Mouse (Mus musculus): Measurements from ENCODE around the gene Itpr1. TPM values are rescaled to one million over a fixed set of nuclear protein-coding genes. Genes with fewer than 3 reads are reported as not detected.

The Itpr1 gene
- total RNA-seq, 2 experiments from 2014 or later: 10.1 to 14.0 TPM

DNA sequence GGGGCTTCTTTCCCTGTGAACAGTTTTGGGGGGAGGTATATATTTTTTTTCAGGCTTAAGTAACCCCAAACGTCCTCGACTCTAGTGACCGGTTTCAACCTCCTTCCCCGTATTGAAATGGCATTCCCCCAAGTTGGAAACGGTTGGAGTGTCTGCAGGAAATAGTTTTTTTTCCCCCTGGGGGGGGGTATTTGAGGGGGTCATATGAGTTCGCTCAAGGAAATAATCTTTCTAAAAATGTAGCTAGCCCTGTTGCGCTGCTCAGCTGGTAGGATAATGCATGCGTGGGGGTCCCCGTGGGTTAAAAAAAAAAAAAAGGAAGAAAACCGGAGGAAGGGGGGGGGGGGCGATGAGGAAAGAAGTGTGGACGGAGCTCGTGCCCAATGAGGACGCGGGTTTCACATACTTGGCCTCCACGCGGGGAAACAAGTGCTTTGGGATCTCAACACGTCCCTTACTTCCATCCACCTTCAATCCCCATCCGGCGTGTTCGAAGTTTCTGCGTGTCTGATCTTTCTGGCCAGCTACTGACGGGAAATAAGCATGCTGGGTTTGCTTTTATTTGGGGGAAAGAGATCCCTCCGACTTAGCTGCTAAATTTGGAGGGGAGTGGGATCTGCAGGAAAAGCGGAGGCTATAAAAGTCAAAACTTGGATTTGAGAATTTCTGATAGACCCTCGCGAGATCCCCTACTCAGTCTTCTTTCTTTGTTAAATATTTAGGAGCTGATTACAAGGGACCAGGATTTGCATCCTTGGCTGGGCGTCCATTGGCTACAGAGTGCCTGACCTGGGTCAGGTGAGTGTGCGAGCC, 791 bp downstream of the Itpr1 start:
- no peak for ATAC-seq (replicated peaks; ENCODE audit: low FRiP score, poor library complexity, severe bottlenecking)

GRCm38 (mm10) chr6:108214294-108214925, 1.5 kb downstream of the Itpr1 start:
- no peak for ATAC-seq (replicated peaks; ENCODE audit: low FRiP score, poor library complexity, severe bottlenecking)

DNA sequence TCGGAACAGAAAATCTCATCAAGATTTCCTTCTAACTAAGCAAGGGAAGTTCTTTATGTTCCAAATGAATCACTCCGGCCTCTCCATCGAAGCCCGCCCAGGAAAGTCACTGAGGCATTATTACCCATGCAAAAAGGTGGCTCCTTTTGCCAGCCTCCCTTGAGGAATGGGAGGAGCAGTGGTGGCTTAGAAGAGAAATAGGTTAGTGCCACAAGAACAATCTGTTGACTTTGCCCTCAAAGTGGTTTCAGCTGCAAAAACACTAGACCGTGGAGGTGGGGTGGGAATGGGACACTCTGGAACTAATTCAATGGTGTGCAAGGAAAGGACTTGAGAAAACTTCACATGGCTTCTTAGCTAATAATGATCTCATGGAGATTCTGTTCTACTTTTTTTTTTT, 3.2 kb downstream of the Itpr1 start:
- no peak for ATAC-seq (replicated peaks; ENCODE audit: low FRiP score, poor library complexity, severe bottlenecking)

- no peak for ATAC-seq (replicated peaks; ENCODE audit: low FRiP score, poor library complexity, severe bottlenecking)
These were observed 3.9 kb downstream of the Itpr1 start for GRCm38 (mm10) chr6:108216832-108217231.

GRCm38 (mm10) chr6:108217987-108218386, 5.1 kb downstream of the Itpr1 start:
- no peak for ATAC-seq (replicated peaks; ENCODE audit: low FRiP score, poor library complexity, severe bottlenecking)

DNA sequence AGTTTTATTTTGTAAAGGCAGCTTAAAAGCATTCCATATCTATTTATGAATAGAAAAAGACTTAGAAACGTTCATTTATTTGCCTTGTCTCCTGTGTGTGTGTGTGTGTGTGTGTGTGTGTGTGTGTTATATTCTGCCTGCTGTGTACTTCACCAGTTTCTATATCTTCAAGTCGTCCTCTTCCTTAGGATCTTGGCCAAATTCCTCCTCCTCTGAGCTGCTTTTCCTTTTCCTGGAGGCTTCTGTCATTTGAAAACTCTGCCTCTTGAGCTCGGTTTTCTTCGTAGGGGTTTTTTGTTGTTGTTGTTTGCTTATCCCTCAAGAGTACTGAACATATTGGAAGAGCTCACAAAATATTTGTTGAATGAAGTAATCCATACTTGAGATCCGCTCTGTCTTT, 9.5 kb downstream of the Itpr1 start:
- ATAC-seq (replicated peaks; ENCODE audit: low FRiP score, poor library complexity, severe bottlenecking): no peak

- ATAC-seq (replicated peaks; ENCODE audit: low FRiP score, poor library complexity, severe bottlenecking): no peak
These were observed 10.0 kb downstream of the Itpr1 start for GRCm38 (mm10) chr6:108222875-108223274.

DNA sequence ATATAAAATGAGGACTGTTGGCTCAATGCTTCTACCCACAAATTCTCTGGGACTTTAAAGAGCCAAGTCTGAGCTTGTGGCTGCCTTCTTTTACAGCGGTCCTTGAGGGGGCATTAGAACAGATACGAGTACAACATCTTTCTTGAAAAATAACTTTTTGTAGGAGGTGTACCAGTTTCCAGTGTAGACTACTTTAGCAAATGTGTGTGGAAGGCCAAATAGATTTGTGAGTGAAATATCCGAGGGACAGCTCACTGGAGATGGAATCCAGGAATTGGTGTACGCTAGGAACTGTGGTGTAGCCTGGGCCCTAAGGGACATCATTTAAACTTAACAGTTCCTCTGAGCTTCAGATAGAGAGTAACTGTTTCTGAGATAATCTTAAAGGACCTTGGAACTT, 11.5 kb downstream of the Itpr1 start:
- no peak for ATAC-seq (replicated peaks; ENCODE audit: low FRiP score, poor library complexity, severe bottlenecking)

- ATAC-seq (replicated peaks; ENCODE audit: low FRiP score, poor library complexity, severe bottlenecking): no peak
These were observed 12.1 kb downstream of the Itpr1 start for GRCm38 (mm10) chr6:108225027-108225426.

- ATAC-seq (replicated peaks; ENCODE audit: low FRiP score, poor library complexity, severe bottlenecking): no peak
These were observed 13.3 kb downstream of the Itpr1 start for GRCm38 (mm10) chr6:108226230-108226629.

DNA sequence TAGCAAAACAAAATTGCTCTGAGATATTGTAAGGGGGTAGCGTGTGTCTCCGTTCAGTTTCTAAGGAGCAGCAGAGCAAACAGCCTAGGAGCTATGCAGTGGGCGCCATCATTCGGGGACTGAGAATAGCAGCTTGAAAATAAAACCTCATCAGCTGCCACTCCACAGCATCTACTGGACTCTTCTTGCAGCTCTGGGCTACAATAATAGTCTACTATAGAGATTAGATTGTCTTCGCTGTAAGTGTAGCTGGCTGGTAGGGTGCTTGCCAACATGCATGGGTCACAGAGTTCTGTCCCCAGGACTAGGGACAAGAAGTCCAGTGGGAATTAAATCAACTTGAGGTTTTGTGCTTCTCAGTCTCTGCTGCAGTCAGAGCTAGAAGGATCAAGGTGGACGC, 14.6 kb downstream of the Itpr1 start:
- ATAC-seq (replicated peaks; ENCODE audit: low FRiP score, poor library complexity, severe bottlenecking): no peak

- ATAC-seq (replicated peaks; ENCODE audit: low FRiP score, poor library complexity, severe bottlenecking): no peak
These were observed 15.2 kb downstream of the Itpr1 start for GRCm38 (mm10) chr6:108228048-108228447.

DNA sequence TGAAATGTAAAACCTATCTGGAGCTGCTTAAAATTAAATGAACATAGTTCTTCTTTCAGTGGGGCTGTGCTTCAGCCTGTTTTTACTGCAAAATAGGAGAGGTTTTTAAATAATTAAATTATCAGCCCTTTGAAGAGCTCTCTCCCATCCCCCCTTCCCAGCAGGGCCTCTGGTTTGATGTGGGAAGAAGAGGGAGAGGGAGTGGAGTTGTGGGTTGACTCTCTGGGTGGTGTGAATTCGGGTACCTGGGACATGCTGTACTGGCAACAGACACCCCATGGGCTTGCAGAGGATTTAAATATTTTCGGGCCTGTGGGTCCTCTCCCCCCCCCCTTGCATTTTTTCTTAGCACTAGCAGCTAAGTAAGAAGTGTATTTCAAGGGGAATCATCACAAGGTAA, 15.7 kb downstream of the Itpr1 start:
- no peak for ATAC-seq (replicated peaks; ENCODE audit: low FRiP score, poor library complexity, severe bottlenecking)

DNA sequence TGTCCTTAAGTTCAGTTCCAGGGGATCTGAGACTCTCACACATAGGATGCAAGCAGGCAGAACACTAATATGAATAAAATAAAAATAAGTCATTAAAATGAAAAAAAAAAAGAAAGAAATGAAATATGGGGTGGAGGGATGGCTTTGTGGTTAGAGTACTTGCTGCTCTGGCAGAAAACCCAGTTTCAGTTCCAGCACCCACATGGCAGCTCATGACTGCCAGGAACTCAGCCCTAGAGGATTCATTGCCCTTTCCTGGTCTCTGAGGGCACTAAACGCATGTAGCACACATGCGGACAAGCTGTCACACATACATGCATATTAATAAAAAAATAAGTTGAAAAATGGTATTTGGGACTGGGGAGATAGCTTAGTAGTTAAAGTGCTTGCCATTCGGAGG, 17.7 kb downstream of the Itpr1 start:
- no peak for ATAC-seq (replicated peaks; ENCODE audit: low FRiP score, poor library complexity, severe bottlenecking)

GRCm38 (mm10) chr6:108231892-108232710, 19.2 kb downstream of the Itpr1 start:
- ATAC-seq (replicated peaks; ENCODE audit: low FRiP score, poor library complexity, severe bottlenecking): no peak

DNA sequence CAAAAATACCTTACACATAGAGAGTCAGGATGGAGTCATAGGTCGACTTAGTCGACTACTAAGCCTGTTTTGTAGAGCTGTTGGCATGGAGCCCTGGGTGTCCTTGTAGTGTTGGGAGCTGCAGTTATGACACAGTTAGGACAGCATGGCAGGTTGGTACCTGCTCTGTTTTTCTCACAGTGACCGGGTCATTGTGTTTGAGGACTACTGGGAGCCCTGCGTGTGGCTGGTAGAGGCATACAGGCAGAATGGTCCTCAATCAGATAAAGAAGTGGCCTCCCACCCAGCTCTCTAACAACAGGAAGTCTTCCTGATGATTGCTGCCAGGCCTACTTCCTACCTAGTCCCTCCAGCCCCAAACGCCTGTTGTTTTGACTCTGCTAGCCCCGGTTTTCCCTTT, 20.2 kb downstream of the Itpr1 start:
- ATAC-seq (replicated peaks; ENCODE audit: low FRiP score, poor library complexity, severe bottlenecking): no peak

DNA sequence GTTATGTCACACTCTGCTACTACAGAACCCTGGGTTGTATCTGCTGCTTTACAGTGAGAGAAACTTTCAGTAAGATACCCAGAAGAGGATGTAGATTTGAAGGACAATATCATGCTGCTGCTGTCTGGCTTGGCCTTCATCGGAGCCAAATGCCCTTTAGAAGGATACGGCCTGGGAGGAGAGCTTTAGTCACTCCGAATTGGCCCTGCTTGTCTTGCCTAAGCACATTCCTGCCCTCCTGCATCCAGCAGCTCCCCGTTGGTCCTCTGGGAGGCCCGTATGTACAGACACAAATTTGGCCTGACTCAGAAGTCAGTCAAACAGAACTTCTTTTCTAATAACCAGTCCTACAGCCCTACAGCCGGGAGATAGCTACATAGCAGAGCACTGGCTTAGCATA, 21.6 kb downstream of the Itpr1 start:
- ATAC-seq (replicated peaks; ENCODE audit: low FRiP score, poor library complexity, severe bottlenecking): no peak

- ATAC-seq (replicated peaks; ENCODE audit: low FRiP score, poor library complexity, severe bottlenecking): no peak
These were observed 22.8 kb downstream of the Itpr1 start for GRCm38 (mm10) chr6:108235680-108236123.

DNA sequence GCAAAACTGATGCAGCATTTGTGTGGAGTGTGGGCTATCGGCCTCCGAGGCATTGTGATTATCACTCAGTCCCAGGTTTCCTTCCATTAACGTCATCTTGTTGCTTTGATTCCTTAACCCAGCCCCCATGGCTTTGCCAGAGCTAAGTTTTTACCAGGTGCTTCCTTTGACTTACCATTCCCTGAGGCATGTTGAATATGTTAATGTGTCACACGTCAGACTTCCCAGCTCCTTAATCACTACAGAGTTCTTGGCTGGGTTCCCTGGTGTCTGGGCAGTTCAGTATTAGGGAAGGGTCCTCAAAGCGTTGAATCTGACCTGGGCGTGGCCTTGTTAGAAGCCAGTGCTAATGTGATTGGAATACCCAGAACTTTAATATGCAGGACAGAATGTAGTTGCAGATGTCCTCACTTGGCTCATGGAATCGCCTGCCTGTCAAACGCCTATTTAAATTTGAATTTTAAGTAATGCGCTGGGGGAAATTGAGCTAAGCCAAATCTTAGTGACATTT, 23.6 kb downstream of the Itpr1 start:
- ATAC-seq (replicated peaks; ENCODE audit: low FRiP score, poor library complexity, severe bottlenecking): no peak

- no peak for ATAC-seq (replicated peaks; ENCODE audit: low FRiP score, poor library complexity, severe bottlenecking)
These were observed 24.1 kb downstream of the Itpr1 start for GRCm38 (mm10) chr6:108236996-108237395.

Measured in erythroblast, adult 5-6 weeks (primary cell).